Mouse (Mus musculus): ENCODE data around the gene Dusp2. TPM values are rescaled to one million over a fixed set of nuclear protein-coding genes. Genes with fewer than 3 reads are reported as not detected.

The Dusp2 gene
- polyA plus RNA-seq, 1 experiment from 2014 or later, result 4.8 TPM

Other genes with a start within 250 kb of the Dusp2 start
- gene Ncaph, start 202.2 kb upstream of the Dusp2 start, polyA plus RNA-seq (2016; fragmentation: Nextera tagmentation; extraction: Ambion mirVana), result 105 and 111 TPM in 2 replicates
- gene Itpripl1, start 192.7 kb upstream of the Dusp2 start, polyA plus RNA-seq (2016; fragmentation: Nextera tagmentation; extraction: Ambion mirVana), result 19.2 and 19.4 TPM in 2 replicates
- 3.0 and 3.1 TPM in 2 replicates for gene 1810024B03Rik, start 127.9 kb upstream of the Dusp2 start, polyA plus RNA-seq (2016; fragmentation: Nextera tagmentation; extraction: Ambion mirVana)
- gene Snrnp200, start 127.8 kb upstream of the Dusp2 start, polyA plus RNA-seq (2016; fragmentation: Nextera tagmentation; extraction: Ambion mirVana), result 95.9 and 100 TPM in 2 replicates
- 51.3 and 55.0 TPM in 2 replicates for gene Ciao1, start 88.3 kb upstream of the Dusp2 start, polyA plus RNA-seq (2016; fragmentation: Nextera tagmentation; extraction: Ambion mirVana)
- gene Tmem127, start 88.3 kb upstream of the Dusp2 start, polyA plus RNA-seq (2016; fragmentation: Nextera tagmentation; extraction: Ambion mirVana), result 29.6 and 33.0 TPM in 2 replicates
- 103 TPM in 2 replicates for gene Stard7, start 65.9 kb upstream of the Dusp2 start, polyA plus RNA-seq (2016; fragmentation: Nextera tagmentation; extraction: Ambion mirVana)
- gene Astl, start 2.5 kb downstream of the Dusp2 start, polyA plus RNA-seq (2016; fragmentation: Nextera tagmentation; extraction: Ambion mirVana), result not detected in 2 replicates
- gene Adra2b, start 27.0 kb downstream of the Dusp2 start, polyA plus RNA-seq (2016; fragmentation: Nextera tagmentation; extraction: Ambion mirVana), result 1.5 and 1.9 TPM in 2 replicates
- 0.14 and 0.22 TPM in 2 replicates for gene Gpat2, start 89.0 kb downstream of the Dusp2 start, polyA plus RNA-seq (2016; fragmentation: Nextera tagmentation; extraction: Ambion mirVana)
- gene Fahd2a, start 108.4 kb downstream of the Dusp2 start, polyA plus RNA-seq (2016; fragmentation: Nextera tagmentation; extraction: Ambion mirVana), result 24.9 and 25.4 TPM in 2 replicates
- 3.8 and 4.6 TPM in 2 replicates for gene Kcnip3, start 185.9 kb downstream of the Dusp2 start, polyA plus RNA-seq (2016; fragmentation: Nextera tagmentation; extraction: Ambion mirVana)
- gene Prom2, start 205.3 kb downstream of the Dusp2 start, polyA plus RNA-seq (2016; fragmentation: Nextera tagmentation; extraction: Ambion mirVana), result 0.26 and 0.41 TPM in 2 replicates

Measured in forebrain, embryonic 12.5 days (tissue).